Mouse (Mus musculus): Measurements from ENCODE around the gene Rcn2.

GRCm38 (mm10) chr9:56053796-56054195, 12.2 kb downstream of the Rcn2 start:
- TF ChIP-seq IRF4 (IDR thresholded peaks at IDR 0.05; ENCODE audit: low read depth, low read length) (no peak), CHD1 (IDR thresholded peaks at IDR 0.05; ENCODE audit: low read depth, low read length) (no peak), CTCF (conservative IDR thresholded peaks at IDR 0.05 in 1 of 2, IDR thresholded peaks at IDR 0.05 in 1 of 2; ENCODE audit: low read depth in 2 of 2, low read length in 2 of 2) (no peak), HCFC1 (IDR thresholded peaks at IDR 0.05; ENCODE audit: low read depth, low read length) (no peak), NRF1 (IDR thresholded peaks at IDR 0.05; ENCODE audit: low read depth, low read length) (no peak), MXI1 (IDR thresholded peaks at IDR 0.05; ENCODE audit: low read depth, low read length) (no peak), E2F4 (IDR thresholded peaks at IDR 0.05; ENCODE audit: insufficient replicate concordance, low read depth, low read length) (no peak), ELF1 (IDR thresholded peaks at IDR 0.05; ENCODE audit: low read depth, low read length) (no peak), ZMIZ1 (IDR thresholded peaks at IDR 0.05; ENCODE audit: low read depth, low read length) (no peak), KAT2A (IDR thresholded peaks at IDR 0.05; ENCODE audit: insufficient replicate concordance, low read length) (no peak)
